Comparison of ENCODE assay signal across 8 mouse cellular contexts in the genomic region with DNA sequence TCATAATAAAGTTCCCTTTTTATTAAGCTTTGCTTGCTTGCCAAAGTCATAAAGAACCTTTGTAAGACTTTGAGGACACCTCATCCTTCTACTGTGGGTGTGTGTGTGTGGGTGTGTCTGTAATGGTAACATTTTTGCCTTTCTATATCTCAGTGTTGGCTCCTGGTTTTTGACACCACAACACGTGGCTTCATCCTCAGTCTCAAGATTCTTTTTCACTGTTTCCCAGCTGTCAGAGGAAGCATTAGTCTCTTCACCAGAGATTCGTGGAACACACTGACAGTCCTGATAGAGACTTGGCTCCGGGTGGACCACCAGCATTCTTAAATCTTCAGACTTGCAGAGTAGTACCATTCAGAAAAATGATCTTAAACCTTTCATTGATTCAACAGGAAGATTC. TPM values are rescaled to one million over a fixed set of nuclear protein-coding genes. Genes with fewer than 3 reads are reported as not detected.
DNase-seq lines count a peak whose midpoint lies in the region; ATAC-seq and TF ChIP-seq lines count a peak whose summit lies in the region.

No protein-coding gene starts in this region.

- peak; percentile 13 for DNase-seq in cerebellum, adult 11 months
- no peak for DNase-seq in cerebellum, postnatal 4 days (ENCODE audit: low spot score in 2 of 2)
- DNase-seq in G1E (ENCODE audit: low spot score): no peak
- no peak for DNase-seq in heart, postnatal 0 days (ENCODE audit: low spot score)
- no peak for DNase-seq in right cerebral cortex, adult 18-20 months
- DNase-seq in kidney, adult 9 months: no peak
- DNase-seq in layer of hippocampus, postnatal 25 days (ENCODE audit: extremely low spot score in 1 of 2, low spot score in 1 of 2): no peak

- no peaks in the 10 kb centered on the region for H3K9me3 ChIP-seq in G1E (replicated peaks)
- H3K9me3 ChIP-seq in heart, postnatal 0 days (replicated peaks; ENCODE audit: control insufficient read depth, low read length): no peaks in the 10 kb centered on the region
- no peaks in the 10 kb centered on the region for H3K9me3 ChIP-seq in liver, embryonic 15.5 days (replicated peaks)

- TF ChIP-seq CTCF in G1E (IDR thresholded peaks at IDR 0.05; ENCODE audit: low read depth, low read length): no peak
- TF ChIP-seq CTCF in heart, postnatal 0 days (IDR thresholded peaks at IDR 0.05; ENCODE audit: low read depth): no peak

- H3K9ac ChIP-seq in heart, postnatal 0 days (replicated peaks; ENCODE audit: low read depth, low read length): no peak overlapping the region
- 0 out of 2 replicates have a peak overlapping the region, but pooled peaks have one; percentile 17 for H3K9ac ChIP-seq in liver, embryonic 15.5 days

- H3K4me1 ChIP-seq in G1E (ENCODE audit: insufficient read depth, low read depth, low read length): peaks cover 22% of the 10 kb centered on the region
- H3K4me1 ChIP-seq in heart, postnatal 0 days (ENCODE audit: control insufficient read depth, insufficient read depth): peaks cover 9% of the 10 kb centered on the region
- peaks cover 23% of the 10 kb centered on the region for H3K4me1 ChIP-seq in liver, embryonic 15.5 days (replicated peaks)

- no peak for TF ChIP-seq EP300 in heart, postnatal 0 days (IDR thresholded peaks at IDR 0.05; ENCODE audit: low read depth)

- peak overlapping the region; percentile 80; the same call in 1 of the 2 replicates for H3K4me3 ChIP-seq in G1E (ENCODE audit: low read depth, low read length)
- peak overlapping the region; percentile 76 for H3K4me3 ChIP-seq in heart, postnatal 0 days (ENCODE audit: low read depth, low read length)
- peak overlapping the region; percentile 83 for H3K4me3 ChIP-seq in liver, embryonic 15.5 days (replicated peaks)

- H3K4me2 ChIP-seq in heart, postnatal 0 days (ENCODE audit: low read depth, low read length): peak overlapping the region; percentile 75
- peak overlapping the region; percentile 72 for H3K4me2 ChIP-seq in liver, embryonic 15.5 days

- no peak overlapping the region for H3K27ac ChIP-seq in heart, postnatal 0 days (ENCODE audit: low read depth)
- no peak overlapping the region; the same call in 1 of the 2 replicates for H3K27ac ChIP-seq in liver, embryonic 15.5 days (replicated peaks)

- H3K27me3 ChIP-seq in G1E (ENCODE audit: insufficient read depth, low read length): no peaks in the 10 kb centered on the region
- H3K27me3 ChIP-seq in heart, postnatal 0 days (ENCODE audit: control insufficient read depth, insufficient read depth, low read length): no peaks in the 10 kb centered on the region
- H3K27me3 ChIP-seq in liver, embryonic 15.5 days: no peaks in the 10 kb centered on the region

- ATAC-seq in G1E (ENCODE audit: extremely low read depth, insufficient number of reproducible peaks, low FRiP score, poor library complexity, severe bottlenecking): no peak
- ATAC-seq in heart, postnatal 0 days (ENCODE audit: insufficient read depth, low read depth): no peak
- ATAC-seq in liver, embryonic 15.5 days (ENCODE audit: insufficient read depth): no peak

- peaks cover 21% of the 10 kb centered on the region for H3K36me3 ChIP-seq in G1E (replicated peaks)
- H3K36me3 ChIP-seq in heart, postnatal 0 days (replicated peaks; ENCODE audit: control insufficient read depth, insufficient read depth, low read length): peaks cover 8% of the 10 kb centered on the region
- peaks cover 7% of the 10 kb centered on the region for H3K36me3 ChIP-seq in liver, embryonic 15.5 days (replicated peaks)

- WGBS in heart, postnatal 0 days: 14% methylated on average over 3 of the region's 3 CpGs
- 11% methylated on average over 3 of the region's 3 CpGs for WGBS in liver, embryonic 15.5 days (ENCODE audit: insufficient replicate concordance)

RNA-seq across cellular contexts. Expression of gene Ints4, which starts 0.5 kb away (rescaled TPM):
- total RNA-seq in G1E (2014; fragmentation: Nextera tagmentation) (95.3 and 123 TPM in 2 replicates), G1E (2017) (39.6 and 43.8 TPM in 2 replicates)
- 3.3 and 4.7 TPM in 2 replicates for polyA plus RNA-seq in G1E (2012)
- total RNA-seq in heart, postnatal 0 days (2014; rRNA removed; ENCODE audit: low replicate concordance): 29.8 and 35.4 TPM in 2 replicates
- 28.1 and 28.2 TPM in 2 replicates for polyA plus RNA-seq in heart, postnatal 0 days (2015; fragmentation: Nextera tagmentation; extraction: Ambion mirVana)
- 18.4 and 19.8 TPM in 2 replicates for polyA plus RNA-seq in liver, embryonic 15.5 days (2015; fragmentation: Nextera tagmentation; extraction: Ambion mirVana)
- 10 to 100 TPM; 27.0 to 31.4 TPM for total RNA-seq in layer of hippocampus, postnatal 25 days (2021)

RNA-seq across cellular contexts. Expression of gene Kctd14, which starts 29.2 kb away (rescaled TPM):
- total RNA-seq in G1E (2014; fragmentation: Nextera tagmentation) (not detected in 2 replicates), G1E (2017) (0.11 TPM in 1 of 2 replicates, not detected in the other)
- not detected in 2 replicates for polyA plus RNA-seq in G1E (2012)
- not detected in 2 replicates for total RNA-seq in heart, postnatal 0 days (2014; rRNA removed; ENCODE audit: low replicate concordance)
- polyA plus RNA-seq in heart, postnatal 0 days (2015; fragmentation: Nextera tagmentation; extraction: Ambion mirVana): 0.34 and 0.62 TPM in 2 replicates
- polyA plus RNA-seq in liver, embryonic 15.5 days (2015; fragmentation: Nextera tagmentation; extraction: Ambion mirVana): 9.3 and 12.0 TPM in 2 replicates
- 1 to 10 TPM; 3.9 to 4.1 TPM for total RNA-seq in layer of hippocampus, postnatal 25 days (2021)
